Mouse (Mus musculus) adrenal gland, postnatal 4 days (tissue): ENCODE data around the gene Borcs5. TPM values are rescaled to one million over a fixed set of nuclear protein-coding genes. Genes with fewer than 3 reads are reported as not detected.

Experiments
- DNase-seq, 2 experiments: peaks; one replicate each; pipeline ENCODE4 v3.0.0; 2021 to 2022; ENCODE audit warnings: low spot score in 2 of 2, mixed read lengths in 2 of 2
- long read RNA-seq, 2 experiments: library from polyadenylated mRNA; stranded (forward); transcript quantifications; one replicate each; pipeline ENCODE4 v2.0.0; 2021
- total RNA-seq, 2 experiments: library from RNA; stranded (reverse); gene quantifications; 2 replicates each; pipeline ENCODE4 v1.2.3; 2021

Borcs5 gene
- total RNA-seq, result 10 to 100 TPM; 13.8 to 14.8 TPM
- long read RNA-seq, experiment 1, transcript Borcs5-201 (4 exons, 1,764 nt), result major isoform, 13 of 16 reads
- long read RNA-seq, experiment 1, partial matches to known transcripts, result 0 of 16 reads
- long read RNA-seq, experiment 1, other reads (novel, unspliced or antisense), result 3 of 16 reads
- long read RNA-seq, experiment 2, transcript Borcs5-201 (4 exons, 1,764 nt), result major isoform, 22 of 25 reads
- long read RNA-seq, experiment 2, partial matches to known transcripts, result 0 of 25 reads
- long read RNA-seq, experiment 2, other reads (novel, unspliced or antisense), result 3 of 25 reads

DNA sequence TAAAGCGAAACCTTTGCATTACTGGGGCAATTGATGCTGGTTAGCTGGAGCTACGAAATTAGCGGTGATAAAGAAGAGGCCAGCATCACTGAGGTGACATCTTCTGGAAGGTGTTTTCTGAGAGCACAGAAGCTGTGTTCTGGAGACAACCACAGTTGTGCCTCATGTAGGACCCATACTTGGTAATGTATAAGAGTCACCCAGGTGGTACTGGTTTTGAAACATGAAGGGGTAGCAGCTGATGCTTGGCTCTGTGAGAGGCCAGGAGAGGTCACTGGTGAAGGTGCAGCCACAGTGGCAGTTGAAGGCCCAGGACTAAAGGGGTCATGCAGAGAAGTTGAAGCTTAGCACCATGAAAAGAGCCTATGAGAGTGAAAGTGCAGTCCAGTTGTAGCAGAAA is at the start of gene Borcs5:
TSS of gene Borcs5 (plus strand) at position 301 of the 400 bp plus-strand sequence.
- DNase-seq, result no peak

DNA sequence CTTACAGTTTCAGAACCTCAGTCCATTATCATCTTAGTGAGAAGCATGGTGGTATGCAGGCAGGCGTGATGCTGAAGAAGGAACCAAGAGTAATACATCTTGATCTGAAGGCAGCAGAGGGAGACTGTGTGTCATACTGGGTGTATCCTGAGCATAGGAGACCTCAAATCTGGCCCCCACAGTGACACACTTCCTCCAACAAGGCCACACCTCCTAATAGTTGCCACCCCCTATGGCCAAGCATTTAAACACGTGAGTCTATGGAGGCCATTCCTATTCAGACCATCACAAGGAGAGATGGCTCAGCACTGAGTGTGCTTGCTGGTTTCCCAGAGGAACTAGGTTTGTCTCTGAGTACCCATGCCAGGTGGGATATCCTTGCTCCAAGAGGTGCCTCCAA is 47.7 kb upstream of the Borcs5 start:
- no peak for DNase-seq

GRCm38 (mm10) chr6:134594569-134595442 is 44.5 kb upstream of the Borcs5 start:
- DNase-seq, result peak in 1 of 2 experiments; percentile 18

- DNase-seq, result no peak
These were observed 41.6 kb upstream of the Borcs5 start for GRCm38 (mm10) chr6:134597651-134598229.

- no peak for DNase-seq
These were observed 40.1 kb upstream of the Borcs5 start for GRCm38 (mm10) chr6:134599239-134599638.

GRCm38 (mm10) chr6:134601130-134601529 is 38.2 kb upstream of the Borcs5 start:
- no peak for DNase-seq

GRCm38 (mm10) chr6:134601766-134602165 is 37.5 kb upstream of the Borcs5 start:
- no peak for DNase-seq

DNA sequence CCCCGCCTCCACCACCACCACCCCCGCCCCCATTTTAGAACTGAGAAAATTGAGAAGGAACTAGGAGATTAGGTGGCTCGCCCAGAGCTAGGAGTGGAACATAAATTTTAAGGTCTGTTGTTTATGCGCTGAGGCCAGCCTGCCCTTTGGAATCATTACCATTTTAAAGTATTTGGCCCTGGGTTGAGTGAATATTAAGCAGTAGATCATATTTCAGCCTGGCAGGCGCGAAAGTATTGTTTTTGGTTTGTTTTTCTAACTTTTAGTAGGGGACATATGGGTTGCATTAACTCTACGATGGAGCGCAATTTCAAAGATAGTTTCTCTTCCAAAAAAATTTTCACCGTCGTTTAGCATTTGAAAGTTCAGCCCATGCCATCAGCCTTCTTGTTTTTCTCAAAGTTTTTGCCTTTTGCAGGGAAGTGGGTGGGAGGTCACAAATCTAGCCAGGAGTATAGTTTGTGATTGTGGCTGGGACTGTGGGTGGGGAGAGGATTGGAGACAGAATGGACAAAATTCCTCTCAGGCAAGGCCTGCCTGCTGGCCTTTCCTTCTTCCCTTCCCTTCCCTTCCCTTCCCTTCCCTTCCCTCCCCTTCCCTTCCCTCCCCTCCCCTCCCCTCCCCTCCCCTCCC is 36.8 kb upstream of the Borcs5 start:
- no peak for DNase-seq

GRCm38 (mm10) chr6:134605196-134605595 is 34.1 kb upstream of the Borcs5 start:
- no peak for DNase-seq

- no peak for DNase-seq
These were observed 32.8 kb upstream of the Borcs5 start for GRCm38 (mm10) chr6:134606540-134606939.

- no peak for DNase-seq
These were observed 32.2 kb upstream of the Borcs5 start for GRCm38 (mm10) chr6:134606949-134607746.

DNA sequence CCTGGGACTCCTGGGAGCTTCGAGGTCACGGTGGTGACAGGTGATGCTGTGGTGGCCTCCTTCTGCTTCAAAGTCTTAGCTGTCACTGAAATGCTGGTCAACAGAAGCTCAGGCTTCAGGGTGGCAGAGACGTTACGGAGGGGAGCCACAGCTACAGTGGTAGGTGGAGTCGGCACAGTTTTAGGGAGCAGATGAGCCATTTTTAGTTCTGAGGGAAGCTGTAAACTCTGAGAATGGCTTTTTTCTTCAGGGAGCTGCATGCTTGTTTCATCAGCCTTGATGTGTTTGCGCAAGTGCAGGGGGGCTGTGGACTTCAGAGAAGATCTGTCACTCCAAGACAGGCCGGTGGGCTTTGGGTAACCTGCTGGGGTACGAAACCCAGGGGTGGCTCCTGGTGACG is 28.9 kb upstream of the Borcs5 start:
- DNase-seq, result no peak

DNA sequence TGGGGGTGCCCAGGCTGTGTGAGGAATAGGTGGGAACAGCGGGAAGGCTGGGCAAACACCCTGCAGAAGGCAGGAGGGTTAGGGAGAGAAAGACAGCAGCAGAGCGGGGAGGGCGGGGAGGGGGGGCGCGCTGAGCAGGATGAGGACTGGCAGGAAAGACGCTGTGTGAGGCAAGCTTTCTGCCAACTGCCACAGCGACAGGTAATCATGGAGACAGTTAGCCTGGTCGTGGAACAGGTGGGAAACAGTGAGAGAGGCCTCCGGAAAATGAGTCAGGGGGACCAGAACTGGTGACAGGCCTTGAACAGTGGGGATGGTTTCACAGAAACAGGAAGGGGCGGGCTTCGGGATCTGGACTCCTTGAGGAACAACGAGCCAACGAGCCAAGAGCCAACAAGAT is 27.4 kb upstream of the Borcs5 start:
- DNase-seq, result no peak

- DNase-seq, result no peak
These were observed 25.0 kb upstream of the Borcs5 start for GRCm38 (mm10) chr6:134614322-134614721.

DNA sequence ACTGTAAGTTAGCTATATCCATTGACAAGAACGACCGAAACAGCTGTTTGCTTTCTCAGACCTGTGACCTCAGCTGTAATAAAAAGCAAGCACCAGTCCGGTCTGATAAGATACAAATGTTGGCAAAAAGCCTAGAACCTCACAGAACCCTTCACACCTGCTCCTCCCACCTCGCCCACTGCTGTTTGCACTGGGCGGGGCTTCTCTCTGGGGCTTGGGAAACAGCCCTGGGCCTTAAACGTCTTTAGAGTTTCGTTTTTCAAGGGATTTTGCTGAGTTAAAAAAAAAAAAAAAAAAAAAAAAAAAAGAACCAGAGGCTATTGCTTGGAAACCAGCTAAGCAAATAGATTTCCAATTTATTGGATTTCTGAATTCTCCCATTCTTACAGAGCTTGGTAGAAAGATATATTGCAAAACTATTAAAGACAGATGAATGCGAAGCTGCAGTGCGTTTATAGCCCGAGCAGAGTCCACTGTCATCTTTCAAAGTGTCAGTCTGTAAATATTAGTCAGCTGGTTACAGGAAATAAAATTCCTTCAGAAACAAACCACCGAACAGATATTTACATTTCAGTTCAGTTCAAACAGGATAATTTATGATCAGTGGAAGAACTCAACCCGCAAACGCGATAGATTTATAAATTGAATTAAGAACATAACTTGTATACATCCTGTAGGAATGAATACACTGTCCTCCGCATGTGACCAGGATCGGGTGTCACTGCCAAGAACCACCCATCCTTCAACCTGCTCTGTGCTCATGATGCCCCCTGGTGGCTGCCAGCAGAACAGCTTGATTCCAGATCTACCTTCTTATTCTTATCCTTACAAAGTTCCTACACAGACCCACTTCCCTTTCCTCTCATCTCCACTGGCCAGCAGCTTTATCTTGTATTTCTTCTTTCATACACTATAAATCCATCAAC is 24.3 kb upstream of the Borcs5 start:
- DNase-seq, result peak; percentile 57 to 77

GRCm38 (mm10) chr6:134617589-134617988 is 21.7 kb upstream of the Borcs5 start:
- DNase-seq, result no peak

- DNase-seq, result no peak
These were observed 19.2 kb upstream of the Borcs5 start for GRCm38 (mm10) chr6:134620129-134620528.

DNA sequence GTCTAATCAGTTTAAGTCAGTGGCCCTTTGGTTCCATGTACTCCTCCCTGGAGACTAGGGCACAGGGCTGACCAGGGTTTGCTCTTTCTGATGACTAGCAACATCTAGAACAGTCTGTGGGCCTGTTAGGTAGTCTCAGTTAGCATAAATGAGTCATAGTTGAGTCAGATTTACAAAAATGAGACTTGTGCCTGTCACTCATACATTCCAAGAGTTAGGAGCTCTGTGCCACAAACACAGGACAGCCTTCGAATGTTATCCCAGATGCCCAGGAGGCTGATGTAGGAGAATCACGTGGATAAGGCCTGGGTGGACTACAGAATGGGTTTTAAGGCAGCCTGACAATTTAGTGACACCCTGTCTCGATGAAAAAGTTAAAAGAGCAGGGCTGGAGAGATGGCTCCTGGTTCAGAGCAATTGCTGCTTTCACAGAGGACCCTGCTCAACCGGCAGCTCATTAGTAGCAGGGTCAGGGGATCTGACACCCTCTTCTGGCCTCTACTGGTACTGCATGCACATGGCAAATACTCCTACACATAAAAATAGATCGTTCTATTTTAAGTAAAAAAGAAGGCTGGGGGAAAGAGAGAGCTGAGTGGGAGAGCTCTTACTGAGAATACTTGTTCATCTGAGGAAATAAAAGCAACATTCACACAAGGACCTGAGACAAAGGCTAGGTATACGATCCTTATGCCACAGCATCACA is 18.3 kb upstream of the Borcs5 start:
- DNase-seq, result no peak

DNA sequence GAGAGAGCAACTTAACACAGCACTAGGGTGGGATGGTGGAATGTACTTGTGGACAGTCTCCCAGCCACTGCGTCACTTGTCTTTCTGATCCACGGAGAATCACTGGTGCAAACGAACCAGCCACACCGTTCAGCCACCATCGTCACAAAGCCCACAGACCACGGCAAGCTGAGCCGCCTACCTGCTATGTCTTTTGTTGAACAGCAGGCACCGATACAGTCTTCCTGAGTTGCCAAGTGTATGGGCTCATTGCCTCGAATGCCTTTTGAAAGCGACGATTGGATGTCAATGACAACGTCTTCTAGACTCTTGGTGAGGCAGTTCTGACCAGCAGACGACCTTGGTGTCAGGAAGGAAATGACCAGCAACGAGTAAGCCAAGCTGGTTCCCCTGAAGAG is 17.8 kb upstream of the Borcs5 start:
- DNase-seq, result no peak
